Mouse (Mus musculus): Measurements from ENCODE around the gene Bola3. TPM values are rescaled to one million over a fixed set of nuclear protein-coding genes. Genes with fewer than 3 reads are reported as not detected.

Gene Bola3
- polyA plus RNA-seq (2014; fragmentation: Nextera tagmentation; extraction: Ambion mirVana): 60.3 and 61.5 TPM in 2 replicates

DNA sequence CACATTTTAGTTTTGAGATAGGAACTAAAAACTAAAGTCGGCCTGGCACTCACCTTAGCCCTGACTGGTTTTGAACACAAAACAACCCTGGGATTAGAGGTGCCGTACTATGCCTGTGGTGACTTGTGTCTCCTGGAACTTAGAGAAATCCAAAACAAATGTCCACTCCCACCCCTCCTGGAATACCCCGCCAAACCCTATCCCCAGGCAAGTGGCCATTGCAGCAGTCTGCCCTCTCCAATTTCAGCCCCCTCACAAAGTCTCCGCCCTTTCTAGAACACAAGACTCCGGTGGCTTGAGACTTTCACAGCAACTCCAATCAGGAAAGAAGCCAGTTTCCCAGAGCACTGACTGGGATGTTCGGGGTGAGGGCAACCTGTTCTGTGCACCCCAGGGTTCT lies at the start of gene Bola3:
Gene Bola3 (plus strand): TSS at position 275 of the 400 bp plus-strand sequence.
- H3K9me3 ChIP-seq (ENCODE audit: control insufficient read depth, low read length): no peaks in the 10 kb centered on the region
- no peaks in the 10 kb centered on the region for H3K27me3 ChIP-seq (ENCODE audit: control insufficient read depth, insufficient read depth, low read length)
- DNase-seq (ENCODE audit: low spot score) (no peak), ATAC-seq (ENCODE audit: low FRiP score) (no peak)
- peaks cover 11% of the 10 kb centered on the region for H3K4me1 ChIP-seq (replicated peaks; ENCODE audit: control insufficient read depth, insufficient read depth, low read length)
- H3K9ac ChIP-seq: peak within 1 kb of the TSS; percentile 96
- WGBS: 29% methylated on average over 6 of the region's 6 CpGs
- H3K27ac ChIP-seq: peak within 1 kb of the TSS; percentile 74
- peak within 1 kb of the TSS; percentile 93 for H3K4me3 ChIP-seq (replicated peaks; ENCODE audit: low read length)
- peak within 1 kb of the TSS; percentile 90 for H3K4me2 ChIP-seq (replicated peaks)
- H3K36me3 ChIP-seq (replicated peaks; ENCODE audit: control insufficient read depth, insufficient read depth): peaks cover 14% of the 10 kb centered on the region

DNA sequence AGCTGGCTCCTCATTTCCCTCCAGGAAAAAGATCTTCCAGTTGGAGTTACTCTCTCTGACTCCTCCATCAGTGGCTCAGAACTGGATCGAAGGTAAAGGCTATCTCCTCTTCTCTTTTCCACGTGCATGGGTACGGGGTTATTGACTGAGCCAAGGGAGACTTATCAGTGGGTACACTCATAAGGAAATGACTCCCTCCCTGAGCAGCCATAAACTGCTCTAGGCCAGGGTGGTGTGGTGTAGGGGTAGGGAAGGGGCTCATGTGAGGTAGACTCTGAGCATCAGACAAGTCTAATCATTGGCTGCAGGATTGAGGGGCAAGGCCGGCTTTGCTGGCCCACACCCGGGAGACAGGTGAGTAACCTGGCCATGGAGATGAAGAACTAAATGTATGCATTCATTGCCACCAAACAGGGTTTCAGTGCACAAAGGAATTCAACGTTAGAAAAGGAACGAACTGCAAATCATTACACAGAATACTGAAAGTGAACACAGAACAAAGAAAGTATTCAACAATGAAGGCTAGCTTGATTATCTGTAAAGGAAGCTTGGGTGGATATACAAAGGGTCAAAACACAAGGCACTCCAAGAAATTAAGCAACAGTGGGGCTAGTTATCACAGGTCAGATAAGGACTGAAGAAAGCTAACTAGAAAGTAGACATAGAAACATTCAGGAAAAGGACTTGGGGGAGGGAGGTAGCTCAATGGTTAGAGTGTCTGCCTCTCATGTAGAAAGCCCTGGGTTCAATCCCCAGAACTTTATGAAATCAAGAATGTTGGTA lies 48.3 kb upstream of the Bola3 start:
- DNase-seq (ENCODE audit: low spot score) (no peak), ATAC-seq (ENCODE audit: low FRiP score) (no peak)
- no peak overlapping the region for H3K4me2 ChIP-seq (replicated peaks)
- no peaks in the 10 kb centered on the region for H3K27me3 ChIP-seq (ENCODE audit: control insufficient read depth, insufficient read depth, low read length)
- peaks cover 9% of the 10 kb centered on the region for H3K36me3 ChIP-seq (replicated peaks; ENCODE audit: control insufficient read depth, insufficient read depth)
- H3K4me1 ChIP-seq (replicated peaks; ENCODE audit: control insufficient read depth, insufficient read depth, low read length): no peaks in the 10 kb centered on the region
- H3K9ac ChIP-seq: no peak overlapping the region
- no peak overlapping the region for H3K4me3 ChIP-seq (replicated peaks; ENCODE audit: low read length)
- no peak overlapping the region for H3K27ac ChIP-seq
- H3K9me3 ChIP-seq (ENCODE audit: control insufficient read depth, low read length): no peaks in the 10 kb centered on the region
- 86% methylated on average over 7 of the region's 7 CpGs for WGBS

DNA sequence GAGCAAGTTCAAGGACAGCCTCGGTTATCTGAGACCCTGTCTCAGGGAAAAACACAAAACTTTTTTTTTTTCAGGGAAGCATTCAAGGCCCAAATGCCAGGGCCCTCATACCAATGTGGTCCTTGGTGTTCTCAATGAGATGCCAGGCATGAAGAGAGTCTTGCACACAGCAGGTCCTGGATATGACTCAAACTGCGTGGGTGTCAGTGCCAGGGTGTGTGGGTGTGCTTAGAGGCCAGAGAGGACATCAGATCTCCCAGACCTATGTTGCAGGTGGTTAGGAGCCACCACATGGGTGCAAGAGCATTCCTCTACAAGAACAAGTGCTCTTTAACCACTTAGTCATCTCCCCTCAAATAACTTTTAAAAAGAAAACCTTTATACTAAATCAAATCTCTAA lies 47.7 kb upstream of the Bola3 start:
- H3K4me3 ChIP-seq (replicated peaks; ENCODE audit: low read length): no peak overlapping the region
- ATAC-seq (ENCODE audit: low FRiP score): no peak
- WGBS: 92% methylated on average over 2 of the region's 2 CpGs
- H3K9me3 ChIP-seq (ENCODE audit: control insufficient read depth, low read length): no peaks in the 10 kb centered on the region
- no peak overlapping the region for H3K27ac ChIP-seq
- no peak overlapping the region for H3K4me2 ChIP-seq (replicated peaks)
- H3K4me1 ChIP-seq (replicated peaks; ENCODE audit: control insufficient read depth, insufficient read depth, low read length): no peaks in the 10 kb centered on the region
- no peak for DNase-seq (ENCODE audit: low spot score)
- peaks cover 15% of the 10 kb centered on the region for H3K36me3 ChIP-seq (replicated peaks; ENCODE audit: control insufficient read depth, insufficient read depth)
- H3K9ac ChIP-seq: no peak overlapping the region
- no peaks in the 10 kb centered on the region for H3K27me3 ChIP-seq (ENCODE audit: control insufficient read depth, insufficient read depth, low read length)

DNA sequence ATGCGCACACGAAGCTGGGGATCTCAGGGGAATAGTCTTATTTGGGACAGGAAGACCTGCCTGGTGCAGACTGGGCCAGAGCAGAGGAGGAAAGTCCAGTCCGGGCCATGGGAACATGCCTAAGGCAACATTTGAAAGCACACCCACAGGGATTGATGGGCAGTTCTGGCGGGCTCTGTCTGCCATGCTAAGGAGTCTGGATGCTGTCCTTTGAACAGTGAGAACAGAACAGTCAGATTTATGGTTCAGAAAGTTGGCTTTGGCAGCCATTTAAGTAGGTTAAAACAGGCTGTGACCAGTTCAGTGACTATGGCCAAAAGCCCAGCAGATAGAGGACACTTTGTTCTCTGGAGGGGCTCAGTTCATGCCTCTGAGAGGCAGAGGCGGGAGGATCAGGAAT lies 46.7 kb upstream of the Bola3 start:
- DNase-seq (ENCODE audit: low spot score) (no peak), ATAC-seq (ENCODE audit: low FRiP score) (no peak)
- no peak overlapping the region for H3K4me3 ChIP-seq (replicated peaks; ENCODE audit: low read length)
- H3K9ac ChIP-seq: no peak overlapping the region
- WGBS: 80% methylated on average over 5 of the region's 5 CpGs
- H3K4me1 ChIP-seq (replicated peaks; ENCODE audit: control insufficient read depth, insufficient read depth, low read length): no peaks in the 10 kb centered on the region
- no peaks in the 10 kb centered on the region for H3K9me3 ChIP-seq (ENCODE audit: control insufficient read depth, low read length)
- no peak overlapping the region for H3K4me2 ChIP-seq (replicated peaks)
- H3K27me3 ChIP-seq (ENCODE audit: control insufficient read depth, insufficient read depth, low read length): no peaks in the 10 kb centered on the region
- H3K36me3 ChIP-seq (replicated peaks; ENCODE audit: control insufficient read depth, insufficient read depth): peaks cover 25% of the 10 kb centered on the region
- no peak overlapping the region for H3K27ac ChIP-seq

DNA sequence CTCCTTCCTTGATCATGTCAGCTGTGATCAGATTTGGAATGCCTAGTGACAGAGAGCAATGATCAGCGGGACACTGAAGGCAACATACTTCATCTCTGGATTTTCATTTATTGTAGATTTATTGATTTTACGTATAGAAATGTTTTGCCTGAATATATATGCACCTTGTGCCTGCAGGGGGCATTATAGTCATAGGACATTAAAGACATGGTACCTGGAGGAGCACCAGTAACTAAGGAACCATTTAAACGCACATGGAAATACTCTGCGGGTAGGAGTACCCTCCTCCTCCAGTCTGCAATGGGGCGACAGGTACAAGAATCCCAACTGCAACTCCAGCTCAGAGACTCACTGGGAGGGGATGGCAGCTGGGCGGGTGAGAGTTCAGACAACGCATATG lies 39.9 kb upstream of the Bola3 start:
- H3K4me3 ChIP-seq (replicated peaks; ENCODE audit: low read length): no peak overlapping the region
- H3K36me3 ChIP-seq (replicated peaks; ENCODE audit: control insufficient read depth, insufficient read depth): peaks cover 71% of the 10 kb centered on the region
- 94% methylated on average over 7 of the region's 7 CpGs for WGBS
- no peaks in the 10 kb centered on the region for H3K4me1 ChIP-seq (replicated peaks; ENCODE audit: control insufficient read depth, insufficient read depth, low read length)
- no peaks in the 10 kb centered on the region for H3K9me3 ChIP-seq (ENCODE audit: control insufficient read depth, low read length)
- H3K27ac ChIP-seq: no peak overlapping the region
- no peak for DNase-seq (ENCODE audit: low spot score)
- no peak for ATAC-seq (ENCODE audit: low FRiP score)
- no peak overlapping the region for H3K9ac ChIP-seq
- H3K27me3 ChIP-seq (ENCODE audit: control insufficient read depth, insufficient read depth, low read length): no peaks in the 10 kb centered on the region
- H3K4me2 ChIP-seq (replicated peaks): no peak overlapping the region

DNA sequence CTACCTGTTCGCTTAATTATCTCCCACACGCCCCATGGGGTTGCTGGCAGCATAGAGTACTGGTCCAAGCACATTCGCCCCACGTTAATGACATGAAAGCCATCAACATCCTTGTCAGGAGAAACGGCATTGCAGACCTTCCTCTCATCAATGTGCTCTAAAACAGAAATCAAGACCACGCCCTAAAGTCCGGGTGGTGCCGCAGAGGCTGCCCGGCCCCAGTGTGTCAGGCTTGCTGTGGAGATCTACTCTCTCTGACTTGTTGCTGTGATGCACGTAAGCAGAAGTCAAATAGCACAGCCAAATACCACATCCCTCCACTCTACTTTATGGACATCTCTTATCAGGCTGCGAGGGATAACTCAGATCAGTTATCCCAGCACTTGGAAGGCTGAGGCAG lies 37.7 kb upstream of the Bola3 start:
- Histone ChIP-seq H3K4me3 (replicated peaks; ENCODE audit: low read length) (no peak overlapping the region), H3K36me3 (replicated peaks; ENCODE audit: control insufficient read depth, insufficient read depth) (peaks cover 57% of the 10 kb centered on the region), H3K4me1 (replicated peaks; ENCODE audit: control insufficient read depth, insufficient read depth, low read length) (peaks cover 9% of the 10 kb centered on the region; the same call in 1 of the 2 replicates), H3K9ac (no peak overlapping the region), H3K9me3 (ENCODE audit: control insufficient read depth, low read length) (no peaks in the 10 kb centered on the region), H3K4me2 (replicated peaks) (no peak overlapping the region), H3K27ac (no peak overlapping the region), H3K27me3 (ENCODE audit: control insufficient read depth, insufficient read depth, low read length) (no peaks in the 10 kb centered on the region)
- ATAC-seq (ENCODE audit: low FRiP score) (no peak), DNase-seq (ENCODE audit: low spot score) (no peak)
- 96% methylated on average over 11 of the region's 11 CpGs for WGBS

DNA sequence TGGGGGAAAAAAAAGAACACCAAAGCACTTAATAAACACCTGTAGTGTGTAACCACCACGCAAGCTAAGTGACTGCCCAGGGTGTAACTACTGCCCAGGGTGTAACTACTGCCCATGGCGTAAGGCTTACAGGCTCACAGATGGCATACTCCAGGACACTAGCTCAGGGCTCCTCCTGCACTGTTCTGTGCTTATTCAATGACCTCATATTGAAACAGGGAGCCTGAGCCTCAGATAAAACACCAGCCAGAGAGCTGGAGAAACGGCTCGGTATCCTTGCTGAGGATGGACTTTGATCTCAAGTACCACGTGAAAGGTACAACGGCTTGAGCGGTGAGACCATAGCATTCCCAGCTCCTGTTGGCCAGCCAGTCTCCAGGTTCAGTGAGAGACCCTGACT lies 36.9 kb upstream of the Bola3 start:
- Histone ChIP-seq H3K27ac (no peak overlapping the region), H3K36me3 (replicated peaks; ENCODE audit: control insufficient read depth, insufficient read depth) (peaks cover 49% of the 10 kb centered on the region), H3K9ac (no peak overlapping the region), H3K4me2 (replicated peaks) (no peak overlapping the region), H3K4me1 (replicated peaks; ENCODE audit: control insufficient read depth, insufficient read depth, low read length) (peaks cover 17% of the 10 kb centered on the region; the same call in 1 of the 2 replicates), H3K27me3 (ENCODE audit: control insufficient read depth, insufficient read depth, low read length) (no peaks in the 10 kb centered on the region), H3K4me3 (replicated peaks; ENCODE audit: low read length) (no peak overlapping the region), H3K9me3 (ENCODE audit: control insufficient read depth, low read length) (no peaks in the 10 kb centered on the region)
- 95% methylated on average over 7 of the region's 7 CpGs for WGBS
- DNase-seq (ENCODE audit: low spot score): no peak
- ATAC-seq (ENCODE audit: low FRiP score): no peak

DNA sequence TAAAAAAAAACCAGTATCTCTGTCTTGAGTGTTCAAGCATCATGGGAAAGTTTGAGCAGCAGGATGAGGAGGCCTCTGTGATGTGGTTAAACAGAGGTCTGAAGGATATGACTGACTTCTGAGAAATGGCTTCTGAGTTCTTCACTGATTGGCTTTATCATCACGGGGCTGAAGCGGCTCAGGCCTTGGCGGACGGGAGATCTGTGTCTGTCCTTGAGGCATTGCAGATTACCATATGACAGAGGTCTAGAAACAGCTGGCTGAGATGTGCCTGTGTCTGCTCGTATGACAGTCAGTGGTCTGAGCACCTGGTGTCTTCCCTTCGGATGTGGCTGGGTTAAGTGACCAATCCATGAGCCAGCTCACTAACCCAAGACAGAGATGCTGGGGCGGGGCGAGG lies 36.4 kb upstream of the Bola3 start:
- Histone ChIP-seq H3K9me3 (ENCODE audit: control insufficient read depth, low read length) (no peaks in the 10 kb centered on the region), H3K4me3 (replicated peaks; ENCODE audit: low read length) (no peak overlapping the region), H3K9ac (no peak overlapping the region), H3K4me1 (replicated peaks; ENCODE audit: control insufficient read depth, insufficient read depth, low read length) (peaks cover 17% of the 10 kb centered on the region; the same call in 1 of the 2 replicates), H3K27ac (no peak overlapping the region), H3K27me3 (ENCODE audit: control insufficient read depth, insufficient read depth, low read length) (no peaks in the 10 kb centered on the region), H3K4me2 (replicated peaks) (no peak overlapping the region), H3K36me3 (replicated peaks; ENCODE audit: control insufficient read depth, insufficient read depth) (peaks cover 46% of the 10 kb centered on the region)
- 87% methylated on average over 8 of the region's 8 CpGs for WGBS
- no peak for ATAC-seq (ENCODE audit: low FRiP score)
- DNase-seq (ENCODE audit: low spot score): no peak

DNA sequence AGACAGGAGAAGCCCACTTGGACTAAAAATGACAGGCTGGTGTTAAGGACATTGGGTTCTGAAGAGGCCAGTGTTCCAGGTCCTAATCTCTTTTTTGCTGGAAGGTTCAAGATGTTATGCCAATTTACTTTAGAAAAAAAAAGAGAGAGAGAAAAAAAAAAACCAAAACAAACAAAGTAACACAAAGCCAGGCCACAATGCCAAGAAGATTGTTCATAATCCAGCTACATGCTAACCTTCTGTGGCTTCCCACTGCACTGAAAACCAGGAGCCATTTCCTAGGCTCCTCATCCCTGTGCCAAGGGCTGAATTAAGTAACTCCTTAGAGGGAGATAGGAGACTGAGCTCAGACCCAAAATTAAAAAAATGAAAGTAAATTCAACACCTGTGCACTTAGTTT lies 33.7 kb upstream of the Bola3 start:
- peak overlapping the region; percentile 80 for H3K4me2 ChIP-seq (replicated peaks)
- H3K9ac ChIP-seq: no peak overlapping the region

More for the DNA sequence above, 33.7 kb upstream of the Bola3 start:
- no peaks in the 10 kb centered on the region for H3K9me3 ChIP-seq (ENCODE audit: control insufficient read depth, low read length)
- ATAC-seq (ENCODE audit: low FRiP score) (no peak), DNase-seq (ENCODE audit: low spot score) (no peak)
- peaks cover 25% of the 10 kb centered on the region for H3K36me3 ChIP-seq (replicated peaks; ENCODE audit: control insufficient read depth, insufficient read depth)
- no peak overlapping the region for H3K4me3 ChIP-seq (replicated peaks; ENCODE audit: low read length)
- no peak overlapping the region for H3K27ac ChIP-seq
- H3K4me1 ChIP-seq (replicated peaks; ENCODE audit: control insufficient read depth, insufficient read depth, low read length): peaks cover 17% of the 10 kb centered on the region; the same call in 1 of the 2 replicates
- H3K27me3 ChIP-seq (ENCODE audit: control insufficient read depth, insufficient read depth, low read length): no peaks in the 10 kb centered on the region

Measured in hindbrain, embryonic 14.5 days (tissue).